Mouse (Mus musculus) liver, embryonic 15.5 days (tissue): ENCODE measurements at regions not wholly inside any gene's neighbourhood (a gene's known extent, or its start where the extent isn't known, plus 50 kb on each side); places are given as distances from the start of the nearest gene placed in this dataset.

Source experiments
- ATAC-seq: fragments of 200-750 bp; cut with Nextera tagmentation; 2 replicates; pipeline ENCODE4 v1.8.0; 2017; ENCODE audit warnings: moderate number of reproducible peaks, mild to moderate bottlenecking, moderate library complexity; ENCODE audit not compliant: insufficient read depth
- H3K27ac ChIP-seq: fragments of 300-500 bp; sonication (generic); replicated peaks from 2 replicates; pipeline ENCODE4 v1.5.1; 2015; ENCODE audit warnings: mild to moderate bottlenecking, inconsistent platforms
- H3K27me3 ChIP-seq: fragments of 300-500 bp; sonication (generic); 2 replicates; pipeline ENCODE4 v1.6.1; 2015; ENCODE audit warnings: mild to moderate bottlenecking, inconsistent platforms
- H3K36me3 ChIP-seq: fragments of 300-500 bp; sonication (generic); replicated peaks from 2 replicates; pipeline ENCODE4 v1.6.1; 2015; ENCODE audit warnings: moderate library complexity, mild to moderate bottlenecking, inconsistent platforms
- H3K4me1 ChIP-seq: fragments of 300-500 bp; sonication (generic); replicated peaks from 2 replicates; pipeline ENCODE4 v1.6.1; 2015; ENCODE audit warnings: inconsistent platforms
- H3K4me2 ChIP-seq: fragments of 300-500 bp; sonication (generic); 2 replicates; pipeline ENCODE4 v1.6.1; 2015; ENCODE audit warnings: moderate library complexity, mild to moderate bottlenecking, inconsistent platforms
- H3K4me3 ChIP-seq: fragments of 300-500 bp; sonication (generic); replicated peaks from 2 replicates; pipeline ENCODE4 v1.5.1; 2015; ENCODE audit warnings: mild to moderate bottlenecking, inconsistent platforms
- H3K9ac ChIP-seq: fragments of 300-500 bp; sonication (generic); 2 replicates; pipeline ENCODE4 v1.6.1; 2015; ENCODE audit warnings: moderate library complexity, mild to moderate bottlenecking, inconsistent platforms
- H3K9me3 ChIP-seq: fragments of 300-500 bp; sonication (generic); replicated peaks from 2 replicates; pipeline ENCODE4 v1.6.1; 2016; ENCODE audit warnings: inconsistent platforms
- WGBS: fragments of 180-500 bp; shearing (Covaris S2); methylation state at CpG from one replicate; pipeline ENCODE4 v1.1.7; 2015; ENCODE audit warnings: mixed read lengths; ENCODE audit not compliant: insufficient replicate concordance; 5-methylcytosine and 5-hydroxymethylcytosine counted together

- Histone ChIP-seq H3K4me1 (no peaks in the 10 kb centered on the region), H3K36me3 (no peaks in the 10 kb centered on the region), H3K4me2 (no peak overlapping the region), H3K9me3 (no peaks in the 10 kb centered on the region), H3K27ac (no peak overlapping the region), H3K27me3 (no peaks in the 10 kb centered on the region), H3K9ac (no peak overlapping the region), H3K4me3 (no peak overlapping the region)
- ATAC-seq, result no peak
- 51% methylated on average over 12 of the region's 12 CpGs for WGBS
Observed at GRCm38 (mm10) chr17:4301142-4301853, 605.2 kb upstream of the Nox3 start.

DNA sequence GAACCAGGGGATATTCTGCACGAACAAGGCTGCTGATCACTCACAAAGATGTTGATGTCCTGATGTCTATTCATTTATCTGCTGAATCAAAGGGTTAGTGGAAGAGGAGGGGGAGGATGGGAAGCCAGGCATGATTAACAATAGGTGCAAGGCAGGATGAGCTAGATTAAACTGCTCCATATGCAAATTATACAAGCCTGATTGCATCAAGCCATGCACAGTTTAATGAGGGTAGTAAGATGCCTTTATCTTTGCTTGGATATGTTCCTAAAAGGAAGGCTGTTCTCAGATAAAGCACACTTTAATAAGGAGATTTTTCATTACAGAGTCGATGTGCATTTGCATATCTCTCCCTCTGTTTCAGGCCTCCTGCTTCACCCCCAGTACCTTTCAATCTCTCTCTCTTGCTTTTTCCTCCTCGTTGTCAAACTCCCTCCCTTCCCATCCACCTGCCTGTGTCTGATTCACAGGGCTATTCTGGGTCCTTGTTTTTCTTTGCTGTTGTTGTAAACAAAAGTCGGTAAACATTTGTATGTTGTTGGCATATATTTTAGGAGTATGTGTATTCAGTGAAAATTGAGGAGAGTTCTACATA lies 615.8 kb upstream of the Nox3 start:
- no peaks in the 10 kb centered on the region for H3K27me3 ChIP-seq
- 35% methylated on average over 4 of the region's 4 CpGs for WGBS
- H3K4me1 ChIP-seq, result no peaks in the 10 kb centered on the region
- H3K36me3 ChIP-seq, result no peaks in the 10 kb centered on the region
- no peak overlapping the region for H3K4me3 ChIP-seq
- no peak overlapping the region for H3K4me2 ChIP-seq
- no peaks in the 10 kb centered on the region for H3K9me3 ChIP-seq
- no peak for ATAC-seq
- no peak overlapping the region for H3K27ac ChIP-seq
- no peak overlapping the region for H3K9ac ChIP-seq

DNA sequence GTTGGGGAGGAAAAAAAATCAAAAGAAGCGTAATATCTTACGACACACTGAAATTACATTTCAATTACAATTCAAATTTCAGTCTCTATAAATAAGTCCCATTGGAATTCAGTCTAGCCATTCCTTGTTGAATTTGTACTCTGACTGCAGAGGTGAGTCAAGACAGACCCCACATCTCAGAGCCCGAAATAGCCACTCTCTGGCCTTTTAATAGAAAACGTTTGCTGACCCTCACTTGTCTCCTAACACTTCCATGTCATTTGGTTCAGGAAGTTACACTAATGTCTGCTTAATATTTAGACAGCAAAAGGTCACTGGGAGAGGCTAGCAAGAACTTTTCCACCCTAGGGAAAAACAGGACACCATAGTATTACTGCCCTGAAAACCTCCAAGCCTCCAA lies 623.1 kb upstream of the Nox3 start:
- no peaks in the 10 kb centered on the region for H3K9me3 ChIP-seq
- ATAC-seq, result no peak
- WGBS, result 62% methylated on average over 4 of the region's 4 CpGs

GRCm38 (mm10) chr17:4328810-4329209 lies 632.7 kb upstream of the Nox3 start:
- ATAC-seq, result no peak
- Histone ChIP-seq H3K27me3 (no peaks in the 10 kb centered on the region), H3K9ac (no peak overlapping the region), H3K9me3 (no peaks in the 10 kb centered on the region), H3K4me3 (no peak overlapping the region), H3K4me2 (no peak overlapping the region), H3K36me3 (no peaks in the 10 kb centered on the region), H3K4me1 (no peaks in the 10 kb centered on the region), H3K27ac (no peak overlapping the region)
- WGBS, result 56% methylated on average over 1 of the region's 1 CpGs

More for the DNA sequence above, 623.1 kb upstream of the Nox3 start:
- Histone ChIP-seq H3K4me1 (no peaks in the 10 kb centered on the region), H3K9ac (no peak overlapping the region), H3K27ac (no peak overlapping the region), H3K27me3 (no peaks in the 10 kb centered on the region), H3K36me3 (no peaks in the 10 kb centered on the region), H3K4me3 (no peak overlapping the region), H3K4me2 (no peak overlapping the region)

DNA sequence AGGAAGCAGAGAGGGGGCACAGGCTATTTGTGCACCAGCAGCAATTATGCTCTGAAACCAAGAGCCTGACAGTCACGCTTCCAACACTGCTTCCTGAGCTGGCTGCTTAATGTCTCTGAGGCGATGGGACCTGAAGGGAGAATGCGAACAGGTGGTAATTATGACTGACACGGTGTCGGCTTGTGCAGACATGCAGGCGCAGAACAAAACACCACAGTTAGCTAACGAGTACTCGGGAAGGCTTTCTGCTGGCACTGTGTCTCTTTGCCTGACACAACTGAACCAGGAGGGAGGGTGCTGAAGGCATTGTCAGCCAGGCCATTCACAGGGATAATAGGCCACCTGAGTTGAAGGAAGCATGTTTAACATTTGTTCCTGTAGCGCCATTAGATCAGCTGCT lies 635.6 kb upstream of the Nox3 start:
- 71% methylated on average over 9 of the region's 9 CpGs for WGBS
- Histone ChIP-seq H3K27ac (no peak overlapping the region), H3K4me2 (no peak overlapping the region), H3K36me3 (no peaks in the 10 kb centered on the region), H3K4me3 (no peak overlapping the region), H3K9ac (no peak overlapping the region), H3K4me1 (no peaks in the 10 kb centered on the region), H3K27me3 (no peaks in the 10 kb centered on the region), H3K9me3 (no peaks in the 10 kb centered on the region)
- no peak for ATAC-seq

DNA sequence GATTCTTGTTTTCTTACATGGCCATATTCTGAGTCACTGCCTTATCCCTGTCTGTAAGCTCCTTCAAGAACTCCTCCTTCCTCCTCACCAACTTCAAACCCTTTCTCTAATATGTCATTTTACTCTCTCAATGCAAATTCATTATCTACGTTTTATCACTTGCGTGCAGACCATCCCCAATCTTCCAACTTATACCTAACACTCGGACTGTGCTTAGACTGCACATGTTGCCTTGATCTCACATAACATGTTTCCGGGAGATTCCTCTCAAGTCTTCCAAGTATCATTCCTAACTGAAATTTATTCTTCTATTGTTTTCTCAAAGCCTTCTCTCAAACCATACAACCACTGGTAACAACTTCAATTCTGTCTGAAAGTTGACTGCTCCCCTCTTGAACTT lies 637.0 kb upstream of the Nox3 start:
- 29% methylated on average over 4 of the region's 4 CpGs for WGBS
- no peaks in the 10 kb centered on the region for H3K4me1 ChIP-seq
- no peak for ATAC-seq
- no peak overlapping the region for H3K9ac ChIP-seq
- H3K4me3 ChIP-seq, result no peak overlapping the region
- H3K9me3 ChIP-seq, result no peaks in the 10 kb centered on the region
- no peaks in the 10 kb centered on the region for H3K27me3 ChIP-seq
- H3K27ac ChIP-seq, result no peak overlapping the region
- no peaks in the 10 kb centered on the region for H3K36me3 ChIP-seq
- no peak overlapping the region for H3K4me2 ChIP-seq

DNA sequence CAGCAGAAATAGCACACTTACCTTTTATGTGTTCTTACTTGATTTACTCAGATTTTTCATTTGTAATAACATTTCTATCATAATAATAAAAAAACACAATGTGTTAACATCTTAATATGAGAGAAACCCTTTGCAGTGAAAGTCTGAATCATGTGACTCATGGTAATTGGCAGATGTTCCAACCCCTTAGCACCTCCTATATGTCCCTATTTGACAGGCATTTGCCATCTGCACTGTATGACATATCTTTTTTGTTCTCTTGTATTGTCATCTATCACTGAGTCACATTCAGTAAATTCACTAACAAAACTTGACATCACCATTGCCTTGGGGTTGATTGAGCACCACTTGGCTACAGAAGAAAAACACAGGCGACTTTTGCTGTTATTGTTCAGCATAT lies 641.1 kb upstream of the Arid1b start:
- no peak overlapping the region for H3K4me2 ChIP-seq
- no peak overlapping the region for H3K27ac ChIP-seq
- ATAC-seq, result no peak
- H3K27me3 ChIP-seq, result no peaks in the 10 kb centered on the region
- H3K4me3 ChIP-seq, result no peak overlapping the region
- 23% methylated on average over 1 of the region's 1 CpGs for WGBS
- H3K9me3 ChIP-seq, result no peaks in the 10 kb centered on the region
- H3K9ac ChIP-seq, result no peak overlapping the region
- H3K36me3 ChIP-seq, result no peaks in the 10 kb centered on the region
- H3K4me1 ChIP-seq, result no peaks in the 10 kb centered on the region

DNA sequence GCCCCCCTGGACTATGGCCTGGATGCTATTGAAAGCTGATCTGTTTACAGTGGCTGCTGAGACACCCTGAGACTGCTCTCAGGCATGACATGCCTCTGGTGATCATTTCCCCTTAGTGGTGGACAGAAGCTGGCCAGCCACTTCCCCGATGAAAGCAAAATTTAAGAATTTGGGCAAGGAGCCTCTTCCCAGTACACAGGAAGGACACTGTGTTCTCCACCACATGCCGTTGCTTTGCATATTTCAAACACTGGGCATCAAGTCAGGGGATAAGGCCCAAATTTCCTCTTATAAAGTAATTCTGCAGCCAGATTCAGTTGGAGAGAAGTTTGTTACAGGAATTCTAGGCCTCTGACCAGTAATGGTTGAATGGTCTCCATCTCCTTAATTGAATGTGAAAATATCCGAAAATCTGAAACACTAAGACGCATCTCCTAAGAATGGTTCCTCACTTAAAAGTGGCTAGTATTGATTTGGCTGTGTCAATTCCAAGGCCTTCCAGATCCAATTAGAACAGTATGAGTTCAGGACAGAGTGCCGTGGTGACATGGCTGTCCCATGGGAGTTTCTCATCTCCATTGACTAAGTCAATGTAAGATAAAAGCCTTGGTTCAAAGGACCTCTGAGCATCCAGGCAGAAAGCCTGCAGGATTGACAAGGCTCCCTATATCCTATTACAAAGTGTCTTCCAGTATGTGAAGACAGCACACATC lies 638.5 kb upstream of the Arid1b start:
- Histone ChIP-seq H3K4me3 (no peak overlapping the region), H3K27me3 (no peaks in the 10 kb centered on the region), H3K9me3 (no peaks in the 10 kb centered on the region), H3K4me1 (no peaks in the 10 kb centered on the region), H3K36me3 (no peaks in the 10 kb centered on the region), H3K27ac (no peak overlapping the region), H3K4me2 (no peak overlapping the region), H3K9ac (no peak overlapping the region)
- 71% methylated on average over 5 of the region's 5 CpGs for WGBS
- ATAC-seq, result no peak

DNA sequence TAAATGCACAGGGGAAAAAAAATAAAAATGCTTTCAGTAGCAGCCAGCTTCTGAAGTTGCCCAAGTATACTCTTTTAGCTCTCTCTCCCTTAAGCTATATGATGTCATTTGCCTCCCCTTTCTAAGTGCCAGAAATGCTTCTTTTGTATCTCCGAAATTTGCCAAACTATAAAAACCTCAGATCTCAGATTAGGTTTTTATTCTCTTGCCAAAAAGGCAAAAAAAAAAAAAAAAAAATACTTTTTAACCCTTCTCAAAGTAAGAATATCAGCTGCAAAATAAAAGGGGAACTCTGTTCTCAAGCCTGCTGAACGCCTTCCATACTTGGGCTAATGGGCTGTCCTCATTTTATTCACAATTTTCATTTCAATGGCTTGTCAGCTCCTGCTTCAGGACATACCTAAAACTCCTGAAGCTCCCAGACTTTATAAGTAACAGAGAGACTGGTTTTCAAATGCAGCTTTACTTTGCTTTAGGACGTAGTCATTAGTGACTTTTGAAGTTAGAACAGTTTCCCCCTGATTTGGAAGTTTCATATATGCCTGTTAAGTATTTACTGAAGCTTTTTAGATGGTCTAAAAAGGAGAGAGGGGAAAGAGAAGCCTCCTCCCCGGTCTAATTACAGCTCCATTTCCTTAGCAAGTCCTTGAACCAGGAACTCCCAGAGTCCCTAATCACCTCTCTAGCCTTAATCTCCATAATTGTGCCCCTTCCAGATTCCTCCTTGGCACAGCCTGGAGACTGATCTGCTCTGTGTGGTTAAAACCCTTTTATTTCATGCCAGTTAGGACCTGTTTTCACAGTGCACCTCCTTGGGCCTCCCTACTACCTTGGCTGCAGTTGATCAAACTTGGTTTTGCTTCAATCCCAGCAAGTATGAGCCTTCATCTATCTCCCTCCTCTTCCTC lies 633.5 kb upstream of the Arid1b start:
- Histone ChIP-seq H3K36me3 (no peaks in the 10 kb centered on the region), H3K4me1 (no peaks in the 10 kb centered on the region), H3K9me3 (no peaks in the 10 kb centered on the region), H3K4me2 (no peak overlapping the region), H3K9ac (no peak overlapping the region), H3K4me3 (no peak overlapping the region), H3K27ac (no peak overlapping the region), H3K27me3 (no peaks in the 10 kb centered on the region)
- 45% methylated on average over 4 of the region's 4 CpGs for whole genome bisulfite sequencing
- no peak for ATAC-seq

GRCm38 (mm10) chr17:4365811-4366210 lies 628.3 kb upstream of the Arid1b start:
- Histone ChIP-seq H3K9ac (no peak overlapping the region), H3K27me3 (no peaks in the 10 kb centered on the region), H3K9me3 (no peaks in the 10 kb centered on the region), H3K4me3 (no peak overlapping the region), H3K36me3 (no peaks in the 10 kb centered on the region), H3K4me2 (no peak overlapping the region), H3K27ac (no peak overlapping the region), H3K4me1 (no peaks in the 10 kb centered on the region)
- no peak for ATAC-seq

DNA sequence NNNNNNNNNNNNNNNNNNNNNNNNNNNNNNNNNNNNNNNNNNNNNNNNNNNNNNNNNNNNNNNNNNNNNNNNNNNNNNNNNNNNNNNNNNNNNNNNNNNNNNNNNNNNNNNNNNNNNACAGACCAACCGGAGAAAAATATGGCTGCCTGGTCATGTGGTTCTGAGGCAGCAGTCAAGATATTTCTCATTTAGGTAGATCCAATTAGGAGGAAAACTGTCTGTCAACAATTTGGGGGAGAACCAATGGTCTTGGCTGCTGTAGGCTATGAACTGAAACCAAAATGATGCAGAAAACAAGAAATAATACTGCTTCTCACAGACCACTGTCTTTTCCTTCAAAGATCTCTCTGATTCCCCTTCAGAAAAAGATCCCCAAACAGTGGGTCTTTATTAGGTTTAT lies 613.7 kb upstream of the Arid1b start:
- peaks cover 2% of the 10 kb centered on the region; the same call in 1 of the 2 replicates for H3K4me1 ChIP-seq
- no peaks in the 10 kb centered on the region for H3K36me3 ChIP-seq
- H3K9me3 ChIP-seq, result no peaks in the 10 kb centered on the region
- H3K4me3 ChIP-seq, result no peak overlapping the region
- ATAC-seq, result no peak
- no peak overlapping the region for H3K4me2 ChIP-seq
- no peaks in the 10 kb centered on the region for H3K27me3 ChIP-seq
- no peak overlapping the region for H3K27ac ChIP-seq
- 54% methylated on average over 1 of the region's 1 CpGs for WGBS
- H3K9ac ChIP-seq, result no peak overlapping the region
